Mouse (Mus musculus): ENCODE measurements at regions not wholly inside any gene's neighbourhood (a gene's known extent, or its start where the extent isn't known, plus 50 kb on each side); places are given as distances from the start of the nearest gene placed in this dataset.
A peak's percentile ranks its signal among the peaks of the same experiment; 100 is the strongest.

DNA sequence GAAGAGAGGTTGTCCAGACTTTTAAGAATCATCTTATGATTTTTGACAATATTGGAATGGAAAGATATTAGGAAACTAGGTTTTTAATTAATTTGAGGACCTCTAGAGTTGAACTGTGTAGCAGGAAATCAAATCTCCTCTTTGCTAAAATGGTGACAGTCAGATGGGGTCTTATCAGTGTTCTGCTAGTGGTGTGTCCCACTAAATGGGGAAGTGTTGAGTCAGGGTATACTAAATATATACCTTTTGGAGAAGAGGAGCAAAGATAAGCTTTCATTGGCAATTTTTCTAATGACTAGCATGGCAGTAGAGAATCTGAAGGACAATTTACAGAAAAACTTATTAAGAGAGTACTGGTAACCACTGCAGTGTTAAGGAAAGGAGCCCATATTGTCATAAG is 889.4 kb downstream of the Diaph3 start:
- H3K27ac ChIP-seq (ENCODE audit: control insufficient read depth, low read depth, low read length), result no peak overlapping the region
- peaks cover 0 to 3% of the 10 kb centered on the region in 2 experiments; a peak in 1 of 4 replicates for H3K4me1 ChIP-seq (ENCODE audit: control insufficient read depth in 1 of 2, insufficient read depth in 2 of 2, low read length in 2 of 2)
- DNase-seq (ENCODE audit: low read depth, low spot score), result peak; percentile 66
- H3K27me3 ChIP-seq (ENCODE audit: control insufficient read depth in 1 of 2, insufficient read depth in 2 of 2, low read length in 2 of 2), result no peaks in the 10 kb centered on the region
- H3K9ac ChIP-seq (ENCODE audit: control insufficient read depth, low read depth, low read length, poor library complexity, severe bottlenecking), result no peak overlapping the region
- peaks cover 0 to 10% of the 10 kb centered on the region in 2 experiments; a peak in 2 of 4 replicates for H3K36me3 ChIP-seq (ENCODE audit: control insufficient read depth in 1 of 2, insufficient read depth in 2 of 2, low read length in 2 of 2)
- TF ChIP-seq EP300 (IDR thresholded peaks at IDR 0.05; ENCODE audit: low read depth in 1 of 2, low read length in 2 of 2), result peak; percentile 73 to 88
- TF ChIP-seq CHD2 (IDR thresholded peaks at IDR 0.05; ENCODE audit: low read length), result no peak
- TF ChIP-seq ELF1 (IDR thresholded peaks at IDR 0.05; ENCODE audit: low read depth, low read length), result no peak
- no peak for TF ChIP-seq HCFC1 (IDR thresholded peaks at IDR 0.05; ENCODE audit: low read depth, low read length)
- TF ChIP-seq BHLHE40 (IDR thresholded peaks at IDR 0.05; ENCODE audit: borderline replicate concordance, low read depth, low read length), result no peak
- TF ChIP-seq UBTF (IDR thresholded peaks at IDR 0.05; ENCODE audit: borderline replicate concordance, insufficient read depth, low read depth, low read length), result no peak
- TF ChIP-seq ZNF384 (IDR thresholded peaks at IDR 0.05; ENCODE audit: low read depth, low read length), result no peak
- TF ChIP-seq TBP (IDR thresholded peaks at IDR 0.05; ENCODE audit: low read depth, low read length), result no peak
- TF ChIP-seq TCF12 (IDR thresholded peaks at IDR 0.05; ENCODE audit: low read depth, low read length), result peak; percentile 65
- TF ChIP-seq MAFK (IDR thresholded peaks at IDR 0.05; ENCODE audit: borderline replicate concordance, low read depth, low read length), result no peak; the same call in 1 of the 2 replicates
- no peak for TF ChIP-seq E2F4 (IDR thresholded peaks at IDR 0.05; ENCODE audit: borderline replicate concordance, low read depth, low read length)
- TF ChIP-seq USF2 (IDR thresholded peaks at IDR 0.05; ENCODE audit: borderline replicate concordance in 1 of 2, insufficient read depth in 1 of 2, low read depth in 1 of 2, low read length in 2 of 2), result no peak
- TF ChIP-seq JUND (IDR thresholded peaks at IDR 0.05; ENCODE audit: low read depth, low read length), result no peak
- TF ChIP-seq ETS1 (IDR thresholded peaks at IDR 0.05; ENCODE audit: low read depth, low read length), result peak; percentile 71
- TF ChIP-seq GATA1 (IDR thresholded peaks at IDR 0.05; ENCODE audit: low read depth, low read length), result peak; percentile 91
- TF ChIP-seq ZMIZ1 (IDR thresholded peaks at IDR 0.05; ENCODE audit: low read depth, low read length), result no peak
- TF ChIP-seq MYB (IDR thresholded peaks at IDR 0.05; ENCODE audit: low read depth, low read length), result no peak
- TF ChIP-seq MEF2A (IDR thresholded peaks at IDR 0.05; ENCODE audit: extremely low read depth, insufficient replicate concordance, low read depth, low read length, poor library complexity, severe bottlenecking), result peak; percentile 87; the same call in 1 of the 2 replicates
- peak; percentile 96 for TF ChIP-seq RCOR1 (IDR thresholded peaks at IDR 0.05; ENCODE audit: low read depth, low read length)
- no peak for TF ChIP-seq CHD1 (IDR thresholded peaks at IDR 0.05; ENCODE audit: low read depth, low read length)
- TF ChIP-seq NELFE (IDR thresholded peaks at IDR 0.05; ENCODE audit: low read depth, low read length), result no peak
- no peak for TF ChIP-seq ZKSCAN1 (IDR thresholded peaks at IDR 0.05; ENCODE audit: low read depth, low read length)
- TF ChIP-seq KAT2A (conservative IDR thresholded peaks at IDR 0.05; ENCODE audit: low read depth, low read length), result no peak
- TF ChIP-seq POLR2AphosphoS5 (IDR thresholded peaks at IDR 0.05; ENCODE audit: borderline replicate concordance, low read depth, low read length), result no peak
- no peaks in the 10 kb centered on the region for H3K79me2 ChIP-seq (ENCODE audit: control insufficient read depth, insufficient read depth, low read length, poor library complexity)
- H3K9me3 ChIP-seq (replicated peaks; ENCODE audit: insufficient read depth, low read length), result no peaks in the 10 kb centered on the region
- H3K4me3 ChIP-seq (ENCODE audit: control insufficient read depth in 1 of 2, insufficient read depth in 1 of 2, low read depth in 2 of 2, low read length in 2 of 2), result no peak overlapping the region

Data from MEL (cell line).